Mouse (Mus musculus) hindbrain, embryonic 16.5 days (tissue): Measurements from ENCODE around the gene Ipo4. TPM values are rescaled to one million over a fixed set of nuclear protein-coding genes. Genes with fewer than 3 reads are reported as not detected.

Experiments
- ATAC-seq: fragments of 200-750 bp; cut with Nextera tagmentation; 2 replicates; pipeline ENCODE4 v1.8.0; 2017; ENCODE audit warnings: moderate TSS enrichment, moderate library complexity
- H3K27ac ChIP-seq: fragments of 300-500 bp; sonication (generic); 2 replicates; pipeline ENCODE4 v1.5.1; 2014; ENCODE audit warnings: low read depth, mild to moderate bottlenecking, control low read depth, low read length, moderate library complexity
- H3K27me3 ChIP-seq: fragments of 300-500 bp; sonication (generic); replicated peaks from 2 replicates; pipeline ENCODE4 v1.6.1; 2014; ENCODE audit warnings: low read length; ENCODE audit not compliant: control insufficient read depth, insufficient read depth
- H3K36me3 ChIP-seq: fragments of 300-500 bp; sonication (generic); 2 replicates; pipeline ENCODE4 v1.6.1; 2014; ENCODE audit warnings: mild to moderate bottlenecking, low read length, moderate library complexity, mixed read lengths; ENCODE audit not compliant: control insufficient read depth, insufficient read depth
- H3K4me1 ChIP-seq: fragments of 300-500 bp; sonication (generic); 2 replicates; pipeline ENCODE4 v1.6.1; 2014; ENCODE audit warnings: low read depth, low read length; ENCODE audit not compliant: control insufficient read depth, insufficient read depth
- H3K4me2 ChIP-seq: fragments of 300-500 bp; sonication (generic); 2 replicates; pipeline ENCODE4 v1.6.1; 2014; ENCODE audit warnings: mild to moderate bottlenecking, low read length, control low read depth, moderate library complexity
- H3K4me3 ChIP-seq: fragments of 300-500 bp; sonication (generic); 2 replicates; pipeline ENCODE4 v1.5.1; 2014; ENCODE audit warnings: mild to moderate bottlenecking, low read length, control low read depth, moderate library complexity
- H3K9ac ChIP-seq: fragments of 300-500 bp; sonication (generic); 2 replicates; pipeline ENCODE4 v1.6.1; 2014; ENCODE audit warnings: low read depth, mild to moderate bottlenecking, control low read depth, low read length, moderate library complexity
- H3K9me3 ChIP-seq: fragments of 300-500 bp; sonication (generic); 2 replicates; pipeline ENCODE4 v1.6.1; 2014; ENCODE audit warnings: mild to moderate bottlenecking, low read length, moderate library complexity; ENCODE audit not compliant: control insufficient read depth
- WGBS: fragments of 180-500 bp; shearing (Covaris S2); extraction: QIAGEN DNeasy Blood & Tissue Kit; methylation state at CpG from one replicate; pipeline ENCODE4 v1.1.7; 2014; 5-methylcytosine and 5-hydroxymethylcytosine counted together
- polyA plus RNA-seq: library from polyadenylated mRNA; unstranded; fragments of >200 nt; fragmentation: Nextera tagmentation; extraction: Ambion mirVana; gene quantifications from 2 replicates; pipeline ENCODE4 v1.2.1, GENCODE M21; 2015

Gene Ipo4
- polyA plus RNA-seq, 1 experiment from 2014 or later: 131 TPM

- Histone ChIP-seq H3K36me3 (peaks cover 38% of the 10 kb centered on the region), H3K27ac (no peak overlapping the region), H3K4me2 (no peak overlapping the region), H3K4me3 (no peak overlapping the region), H3K4me1 (peaks cover 17% of the 10 kb centered on the region), H3K9ac (no peak overlapping the region), H3K27me3 (no peaks in the 10 kb centered on the region), H3K9me3 (no peaks in the 10 kb centered on the region)
- WGBS: 69% methylated on average over 13 of the region's 13 CpGs
- ATAC-seq: no peak
These were observed 39.6 kb downstream of the Ipo4 start for GRCm38 (mm10) chr14:55596036-55596690.

GRCm38 (mm10) chr14:55592226-55592625, 43.5 kb downstream of the Ipo4 start:
- Histone ChIP-seq H3K9me3 (no peaks in the 10 kb centered on the region), H3K9ac (peak overlapping the region; percentile 69), H3K27ac (peak overlapping the region; percentile 94), H3K4me3 (peak overlapping the region; percentile 56), H3K27me3 (no peaks in the 10 kb centered on the region), H3K4me2 (peak overlapping the region; percentile 83), H3K36me3 (peaks cover 22% of the 10 kb centered on the region), H3K4me1 (peaks cover 26% of the 10 kb centered on the region)
- ATAC-seq: no peak
- 9% methylated on average over 16 of the region's 16 CpGs for WGBS

GRCm38 (mm10) chr14:55591331-55591891, 44.3 kb downstream of the Ipo4 start, which contains the start of gene Rnf31:
TSS of gene Rnf31 (plus strand) at chr14:55591708.
- no peaks in the 10 kb centered on the region for H3K9me3 ChIP-seq
- WGBS: 0% methylated on average over 33 of the region's 33 CpGs
- peak within 1 kb of the TSS; percentile 69 for H3K9ac ChIP-seq
- ATAC-seq: peak; percentile 90
- no peaks in the 10 kb centered on the region for H3K27me3 ChIP-seq
- H3K4me2 ChIP-seq: peak within 1 kb of the TSS; percentile 83
- peaks cover 17% of the 10 kb centered on the region for H3K36me3 ChIP-seq
- H3K4me3 ChIP-seq: peak within 1 kb of the TSS; percentile 56
- peak within 1 kb of the TSS; percentile 94 for H3K27ac ChIP-seq
- H3K4me1 ChIP-seq: peaks cover 26% of the 10 kb centered on the region

- Histone ChIP-seq H3K27ac (peak within 1 kb of the TSS; percentile 94), H3K4me2 (peak within 1 kb of the TSS; percentile 83), H3K4me1 (peaks cover 26% of the 10 kb centered on the region), H3K4me3 (peak within 1 kb of the TSS; percentile 56), H3K36me3 (peaks cover 12% of the 10 kb centered on the region), H3K9ac (peak within 1 kb of the TSS; percentile 69), H3K27me3 (no peaks in the 10 kb centered on the region), H3K9me3 (no peaks in the 10 kb centered on the region)
- WGBS: 0% methylated on average over 22 of the region's 22 CpGs
- ATAC-seq: peak; percentile 96
These were observed 44.9 kb downstream of the Ipo4 start, which contains the start of gene Psme2 for GRCm38 (mm10) chr14:55590748-55591330. TSS of gene Psme2 (minus strand) at chr14:55591113.

GRCm38 (mm10) chr14:55589771-55590448, 45.8 kb downstream of the Ipo4 start:
- H3K4me2 ChIP-seq: peak overlapping the region; percentile 83
- no peaks in the 10 kb centered on the region for H3K9me3 ChIP-seq
- WGBS: 92% methylated on average over 11 of the region's 11 CpGs
- peaks cover 5% of the 10 kb centered on the region for H3K36me3 ChIP-seq
- ATAC-seq: no peak
- H3K4me3 ChIP-seq: peak overlapping the region; percentile 56
- H3K9ac ChIP-seq: peak overlapping the region; percentile 69; the same call in 1 of the 2 replicates
- peak overlapping the region; percentile 94 for H3K27ac ChIP-seq
- H3K27me3 ChIP-seq: no peaks in the 10 kb centered on the region
- peaks cover 29% of the 10 kb centered on the region for H3K4me1 ChIP-seq

- Histone ChIP-seq H3K4me3 (no peak overlapping the region), H3K4me2 (no peak overlapping the region), H3K9ac (no peak overlapping the region), H3K4me1 (peaks cover 29% of the 10 kb centered on the region), H3K36me3 (peaks cover 2% of the 10 kb centered on the region; the same call in 1 of the 2 replicates), H3K27ac (no peak overlapping the region), H3K9me3 (no peaks in the 10 kb centered on the region), H3K27me3 (no peaks in the 10 kb centered on the region)
- 97% methylated on average over 5 of the region's 5 CpGs for WGBS
- ATAC-seq: no peak
These were observed 46.5 kb downstream of the Ipo4 start for GRCm38 (mm10) chr14:55589271-55589670.

GRCm38 (mm10) chr14:55586149-55586548, 49.6 kb downstream of the Ipo4 start:
- Histone ChIP-seq H3K9me3 (no peaks in the 10 kb centered on the region), H3K9ac (no peak overlapping the region), H3K4me2 (no peak overlapping the region), H3K4me1 (peaks cover 12% of the 10 kb centered on the region), H3K36me3 (peaks cover 4% of the 10 kb centered on the region), H3K4me3 (no peak overlapping the region), H3K27me3 (no peaks in the 10 kb centered on the region), H3K27ac (no peak overlapping the region)
- ATAC-seq: no peak
- 98% methylated on average over 2 of the region's 2 CpGs for WGBS

- Histone ChIP-seq H3K9me3 (no peaks in the 10 kb centered on the region), H3K27me3 (no peaks in the 10 kb centered on the region), H3K36me3 (peaks cover 8% of the 10 kb centered on the region), H3K9ac (no peak overlapping the region), H3K4me1 (peaks cover 12% of the 10 kb centered on the region), H3K27ac (no peak overlapping the region), H3K4me3 (peak overlapping the region; percentile 56; the same call in 1 of the 2 replicates), H3K4me2 (peak overlapping the region; percentile 68)
- ATAC-seq: no peak
- WGBS: 69% methylated on average over 6 of the region's 6 CpGs
These were observed 50.2 kb downstream of the Ipo4 start for GRCm38 (mm10) chr14:55585566-55585960.
